Mouse (Mus musculus) olfactory bulb, adult 2 months (tissue): ENCODE measurements at regions not wholly inside any gene's neighbourhood (a gene's known extent, or its start where the extent isn't known, plus 50 kb on each side); places are given as distances from the start of the nearest gene placed in this dataset.

Experiments used
- CTCF ChIP-seq: fragments of 200-500 bp; IDR thresholded peaks from 2 replicates; pipeline ENCODE4 v1.5.1; 2012; ENCODE audit warnings: low read depth, mild to moderate bottlenecking, low read length, moderate library complexity; ENCODE audit not compliant: insufficient read depth
- POLR2A ChIP-seq: fragments of 200-500 bp; IDR thresholded peaks from 2 replicates; pipeline ENCODE4 v1.6.1; 2012; ENCODE audit warnings: mild to moderate bottlenecking, low read depth, low read length, moderate library complexity; ENCODE audit not compliant: insufficient read depth

- no peak for TF ChIP-seq POLR2A
- TF ChIP-seq CTCF, result no peak
Observed at GRCm38 (mm10) chr4:105944962-105945361, 155.3 kb downstream of the Gm12728 start.
